Mouse (Mus musculus): Measurements from ENCODE around the gene Crispld2.

Crispld2 gene

GRCm38 (mm10) chr8:119992249-119992648, at the start of gene Crispld2:
Gene Crispld2 (plus strand): TSS chr8:119992438.
- DNase-seq, result peak; percentile 86 to 93

- peak in 1 of 2 experiments; percentile 42 for DNase-seq
Observed at GRCm38 (mm10) chr8:119943616-119944015, 48.6 kb upstream of the Crispld2 start.

GRCm38 (mm10) chr8:119944096-119944811, 48.0 kb upstream of the Crispld2 start:
- DNase-seq, result peak; percentile 88 to 92

DNA sequence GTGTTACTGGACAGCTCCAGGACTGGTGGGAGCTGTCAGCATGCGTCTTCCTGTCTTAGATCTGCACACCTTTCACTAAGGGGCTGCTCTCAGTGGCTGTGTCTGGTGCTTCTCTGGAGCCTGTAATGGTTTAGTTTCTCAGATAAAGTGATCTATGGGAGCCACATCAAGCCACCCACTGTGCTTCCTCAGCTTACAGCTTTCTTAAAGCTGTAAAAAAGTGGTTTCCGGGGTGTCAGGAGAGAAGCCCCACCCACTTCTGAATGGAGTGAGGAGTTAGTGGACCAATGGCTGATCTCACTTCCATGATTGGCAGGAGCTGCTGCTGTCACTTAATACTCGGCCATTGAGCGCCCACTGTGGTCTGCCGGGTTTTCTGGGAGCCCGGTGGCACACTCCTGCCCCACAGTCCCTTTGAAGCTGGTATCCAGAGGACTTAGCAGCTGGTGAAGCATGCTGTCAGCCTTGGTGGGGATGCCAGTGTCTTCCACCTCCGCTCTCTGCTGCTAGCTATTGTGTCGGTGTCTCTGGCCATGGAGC, 45.8 kb upstream of the Crispld2 start:
- DNase-seq, result no peak

- DNase-seq, result no peak
Observed at GRCm38 (mm10) chr8:119947653-119948052, 44.6 kb upstream of the Crispld2 start.

GRCm38 (mm10) chr8:119948340-119948739, 43.9 kb upstream of the Crispld2 start:
- DNase-seq, result no peak

DNA sequence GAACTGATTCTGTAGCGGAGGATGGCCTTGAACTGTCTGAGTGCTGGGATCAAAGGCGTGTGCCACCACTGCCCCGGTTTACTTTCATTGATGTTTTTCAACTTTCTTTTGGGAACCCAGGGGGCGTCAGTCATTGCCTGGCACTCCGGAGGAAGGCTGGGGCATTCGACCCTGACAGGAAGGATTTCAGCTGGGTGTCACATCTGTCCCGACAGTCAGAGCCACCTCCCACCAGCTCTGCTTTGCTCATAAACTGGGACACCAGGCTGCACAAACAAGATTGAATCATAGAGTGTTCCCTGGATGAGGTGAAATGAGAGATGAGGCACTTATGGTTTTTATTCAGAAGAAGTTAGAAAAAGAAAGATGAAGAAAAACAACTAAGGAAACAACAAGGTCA, 40.0 kb upstream of the Crispld2 start:
- DNase-seq, result no peak

DNA sequence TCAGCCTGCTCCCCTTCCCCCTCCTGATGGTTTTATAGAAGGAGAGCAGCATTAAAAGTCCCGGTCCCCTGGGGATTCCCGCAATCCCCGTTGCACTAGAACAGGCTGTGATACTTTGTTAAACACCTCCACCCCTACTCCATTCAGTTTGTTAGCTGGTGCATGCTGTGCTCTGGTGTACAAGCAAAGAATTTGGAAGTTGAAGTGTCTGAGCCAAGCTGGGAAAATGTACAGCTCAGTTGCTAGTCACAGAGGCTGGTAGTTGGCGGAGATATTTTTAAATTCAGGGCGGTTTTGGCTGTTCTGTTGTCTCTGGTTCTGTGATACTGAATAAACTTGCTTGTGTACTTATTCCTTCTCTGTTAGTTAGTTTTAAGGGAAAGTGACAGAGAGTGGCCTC, 39.5 kb upstream of the Crispld2 start:
- no peak for DNase-seq

DNA sequence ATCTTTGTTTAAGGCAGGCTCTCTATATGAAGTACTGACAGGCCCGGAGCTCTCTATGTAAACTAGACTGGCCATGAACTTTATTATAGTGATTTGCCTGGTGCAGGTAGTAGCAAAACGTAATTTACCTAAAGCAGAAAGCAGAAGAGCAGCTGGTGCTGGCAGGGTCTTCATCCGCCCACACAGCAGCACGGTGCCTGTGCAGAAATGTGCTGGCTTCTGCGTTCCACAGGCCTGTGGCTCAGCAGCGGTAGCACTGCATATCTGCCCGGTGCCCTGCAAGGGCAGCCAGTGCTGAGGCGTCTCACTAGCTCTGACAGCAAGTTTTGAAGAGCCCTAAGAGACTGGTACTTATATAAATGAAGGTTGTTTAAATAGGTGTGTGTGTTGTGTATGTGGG, 36.9 kb upstream of the Crispld2 start:
- DNase-seq, result no peak

- no peak for DNase-seq
Observed at GRCm38 (mm10) chr8:119958076-119958475, 34.2 kb upstream of the Crispld2 start.

- DNase-seq, result peak; percentile 83 to 92
Observed at GRCm38 (mm10) chr8:119960531-119961104, 31.6 kb upstream of the Crispld2 start.

DNA sequence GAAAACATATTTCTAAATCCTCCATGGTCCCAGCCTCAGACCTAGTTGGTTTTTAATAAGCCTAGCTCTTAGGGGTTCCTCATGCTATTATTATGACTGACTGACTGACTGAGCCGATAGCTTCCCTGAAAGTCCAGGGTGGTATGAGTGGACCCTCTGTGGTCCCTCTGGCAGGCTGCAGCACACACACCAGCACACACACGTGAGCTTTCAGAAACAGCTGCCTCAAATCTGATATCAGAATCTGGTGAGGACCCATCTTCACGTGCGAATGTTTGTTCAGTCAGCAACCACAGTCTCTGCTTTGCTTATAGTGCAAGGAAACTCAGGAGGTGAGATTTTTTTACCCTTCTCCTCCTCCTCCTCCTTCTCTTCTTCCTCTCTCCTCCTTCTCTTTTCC, 27.4 kb upstream of the Crispld2 start:
- no peak for DNase-seq

GRCm38 (mm10) chr8:119967435-119967834, 24.8 kb upstream of the Crispld2 start:
- DNase-seq, result no peak

DNA sequence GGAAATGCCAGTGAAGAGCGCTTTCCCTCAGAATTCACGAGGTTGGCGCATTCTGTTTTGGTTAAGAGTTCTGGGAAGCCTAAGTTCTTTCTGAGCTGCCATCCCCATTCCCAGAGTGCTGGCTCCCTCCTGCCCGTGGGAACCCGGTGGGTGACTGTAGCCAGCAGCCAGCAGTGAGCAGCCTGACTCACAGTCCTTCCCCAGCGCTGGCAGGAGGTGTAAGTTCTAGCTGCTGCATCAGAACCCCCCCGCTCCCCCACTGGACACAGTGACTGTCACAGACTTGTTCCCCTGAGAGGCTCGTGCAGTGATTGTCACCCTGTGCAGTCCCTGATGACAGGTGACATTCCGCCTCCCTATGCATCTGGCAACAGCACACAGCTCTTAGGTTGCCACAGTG, 22.1 kb upstream of the Crispld2 start:
- peak in 1 of 2 experiments; percentile 40 for DNase-seq

DNA sequence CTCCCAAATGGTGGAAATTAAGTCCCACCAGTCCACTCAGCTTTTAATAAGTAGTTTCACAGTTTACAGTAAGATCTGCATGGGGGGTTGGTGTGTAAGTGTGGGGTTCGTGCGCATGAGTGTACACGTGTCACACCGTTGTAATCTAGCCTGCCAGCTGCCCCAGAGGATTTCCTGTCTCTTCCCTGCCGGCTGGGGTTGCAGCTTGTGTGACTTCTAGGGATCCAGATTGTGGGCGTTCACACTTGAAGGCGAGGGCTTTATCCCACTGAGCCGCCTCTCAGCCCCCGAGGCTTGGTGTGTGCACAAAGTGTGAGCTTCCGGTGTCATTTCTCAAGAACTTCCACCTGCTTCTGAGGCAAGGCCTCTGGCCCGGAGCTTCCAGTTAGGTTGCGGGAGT, 19.7 kb upstream of the Crispld2 start:
- no peak for DNase-seq

GRCm38 (mm10) chr8:119978770-119979381, 13.4 kb upstream of the Crispld2 start:
- DNase-seq, result peak; percentile 62 to 73

DNA sequence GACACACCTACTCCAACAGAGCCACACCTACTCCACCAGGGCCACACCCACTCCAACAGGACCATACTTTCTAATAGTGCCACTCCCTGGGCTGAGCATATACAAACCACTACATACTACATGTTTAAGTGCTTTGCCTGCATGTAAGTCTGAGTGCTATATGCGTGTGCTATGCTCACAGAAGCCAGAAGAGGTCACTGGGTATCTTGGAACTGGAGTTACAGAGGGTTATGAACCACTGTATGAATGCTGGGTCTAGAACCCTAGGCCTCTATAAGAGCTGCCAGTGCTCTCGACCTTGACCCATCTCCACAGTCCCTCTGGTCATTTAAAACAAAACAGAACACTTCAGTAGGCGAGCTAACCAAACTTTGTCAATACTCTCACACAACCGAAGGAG, 11.0 kb upstream of the Crispld2 start:
- no peak for DNase-seq

DNA sequence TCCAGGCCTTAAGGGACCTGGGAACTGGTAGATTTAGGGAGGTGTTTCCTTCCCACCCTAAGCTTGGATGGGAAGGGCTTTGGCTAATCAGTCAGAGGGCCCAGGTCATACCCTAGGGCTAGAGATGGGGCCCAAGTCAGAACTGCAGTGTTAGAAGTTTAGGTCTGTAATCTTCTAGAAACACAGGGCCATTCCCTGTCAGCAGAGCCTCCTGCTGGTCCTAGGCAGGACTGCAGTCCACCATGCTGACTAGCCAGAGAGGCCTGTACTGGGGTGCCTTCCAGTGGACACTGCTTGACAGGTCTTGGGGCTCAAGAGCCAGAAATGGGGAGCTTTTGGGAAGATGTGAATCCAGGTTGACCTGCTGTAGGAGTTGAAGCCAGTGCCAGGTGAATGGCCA, 8.2 kb upstream of the Crispld2 start:
- DNase-seq, result peak in 1 of 2 experiments; percentile 36

- no peak for DNase-seq
Observed at GRCm38 (mm10) chr8:119986174-119986573, 6.1 kb upstream of the Crispld2 start.

DNA sequence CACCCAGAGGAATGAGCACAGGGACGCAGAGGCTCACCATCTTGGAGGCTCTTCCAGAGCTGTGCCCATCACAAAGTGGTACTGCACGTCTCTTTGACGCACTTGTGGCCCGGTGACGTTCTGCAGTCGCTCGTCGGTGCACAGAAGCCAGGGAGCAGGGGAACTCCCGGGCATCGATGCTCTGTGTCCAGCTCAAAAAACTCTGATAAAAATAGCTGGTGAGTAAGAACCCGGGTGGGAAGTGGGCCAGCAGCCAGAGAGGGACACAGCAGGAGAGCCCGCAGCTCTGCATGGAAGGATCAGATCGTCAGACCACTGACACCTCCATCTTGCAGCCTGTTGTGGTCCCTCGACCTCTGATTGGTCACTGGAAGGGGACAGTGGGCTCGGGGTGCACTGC, 4.2 kb upstream of the Crispld2 start:
- peak; percentile 35 to 46 for DNase-seq

- DNase-seq, result no peak
Observed at GRCm38 (mm10) chr8:119994114-119994513, 1.9 kb downstream of the Crispld2 start.

GRCm38 (mm10) chr8:119994556-119994955, 2.3 kb downstream of the Crispld2 start:
- DNase-seq, result no peak

GRCm38 (mm10) chr8:119997266-119997665, 5.0 kb downstream of the Crispld2 start:
- DNase-seq, result no peak

DNA sequence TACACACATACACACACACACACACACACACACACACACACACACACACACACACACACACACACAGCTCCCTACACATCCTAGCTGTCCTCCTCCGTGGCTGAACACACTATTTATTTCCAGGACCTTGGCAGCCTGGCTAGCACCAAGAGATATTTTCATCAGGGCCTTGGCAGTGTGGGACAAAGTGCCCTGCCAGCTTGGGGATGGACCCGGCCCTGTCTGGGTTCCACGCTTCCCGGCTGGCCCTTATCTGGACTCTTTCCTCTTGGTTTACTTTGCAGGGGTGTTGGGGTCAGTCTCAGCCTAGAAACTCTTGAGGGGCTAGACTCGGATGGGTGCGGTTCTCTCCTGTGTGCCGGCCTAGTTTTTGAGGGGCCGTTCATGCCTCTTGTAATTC, 8.2 kb downstream of the Crispld2 start:
- DNase-seq, result peak; percentile 35 to 39

Measured in cerebellum, postnatal 10 days (tissue).